Mouse (Mus musculus) hindbrain, embryonic 13.5 days (tissue): ENCODE data around the gene Atp13a3. TPM values are rescaled to one million over a fixed set of nuclear protein-coding genes. Genes with fewer than 3 reads are reported as not detected.

Experiments
- ATAC-seq: fragments of 200-750 bp; cut with Nextera tagmentation; 2 replicates; pipeline ENCODE4 v1.8.0; 2017; ENCODE audit warnings: moderate TSS enrichment; ENCODE audit not compliant: low FRiP score
- H3K27ac ChIP-seq: fragments of 300-500 bp; sonication (generic); 2 replicates; pipeline ENCODE4 v1.5.1; 2015; ENCODE audit warnings: inconsistent platforms, mild to moderate bottlenecking, moderate library complexity
- H3K27me3 ChIP-seq: fragments of 300-500 bp; sonication (generic); 2 replicates; pipeline ENCODE4 v1.6.1; 2015; ENCODE audit warnings: mild to moderate bottlenecking, inconsistent platforms
- H3K36me3 ChIP-seq: fragments of 300-500 bp; sonication (generic); 2 replicates; pipeline ENCODE4 v1.6.1; 2015; ENCODE audit warnings: mild to moderate bottlenecking, inconsistent platforms
- H3K4me1 ChIP-seq: fragments of 300-500 bp; sonication (generic); replicated peaks from 2 replicates; pipeline ENCODE4 v1.6.1; 2015; ENCODE audit warnings: inconsistent platforms
- H3K4me2 ChIP-seq: fragments of 300-500 bp; sonication (generic); 2 replicates; pipeline ENCODE4 v1.6.1; 2015; ENCODE audit warnings: inconsistent platforms, mild to moderate bottlenecking, moderate library complexity
- H3K4me3 ChIP-seq: fragments of 300-500 bp; sonication (generic); 2 replicates; pipeline ENCODE4 v1.5.1; 2015; ENCODE audit warnings: mild to moderate bottlenecking, inconsistent platforms
- H3K9ac ChIP-seq: fragments of 300-500 bp; sonication (generic); 2 replicates; pipeline ENCODE4 v1.6.1; 2015; ENCODE audit warnings: mild to moderate bottlenecking, inconsistent platforms
- H3K9me3 ChIP-seq: fragments of 300-500 bp; sonication (generic); 2 replicates; pipeline ENCODE4 v1.6.1; 2016; ENCODE audit warnings: inconsistent platforms
- WGBS: fragments of 180-500 bp; shearing (Covaris S2); methylation state at CpG from one replicate; pipeline ENCODE4 v1.1.7; 2015; 5-methylcytosine and 5-hydroxymethylcytosine counted together
- polyA plus RNA-seq: library from polyadenylated mRNA; unstranded; fragments of >200 nt; fragmentation: Nextera tagmentation; extraction: Ambion mirVana; gene quantifications from 2 replicates; pipeline ENCODE4 v1.2.1, GENCODE M21; 2015

Atp13a3 gene
- polyA plus RNA-seq, 1 experiment from 2014 or later = 7.4 TPM

- H3K27ac ChIP-seq = no peak overlapping the region
- H3K9ac ChIP-seq = peak overlapping the region; percentile 77
- H3K4me3 ChIP-seq = peak overlapping the region; percentile 50
- H3K4me1 ChIP-seq = peaks cover 24% of the 10 kb centered on the region
- H3K9me3 ChIP-seq = no peaks in the 10 kb centered on the region
- H3K27me3 ChIP-seq = peaks cover 80% of the 10 kb centered on the region
- WGBS = under 1% methylated on average over 72 of the region's 72 CpGs
- peak; percentile 74 for ATAC-seq
- no peaks in the 10 kb centered on the region for H3K36me3 ChIP-seq
- H3K4me2 ChIP-seq = peak overlapping the region; percentile 97
Measured at GRCm38 (mm10) chr16:30308616-30309394, 97.0 kb downstream of the Atp13a3 start.

GRCm38 (mm10) chr16:30307961-30308615, 97.7 kb downstream of the Atp13a3 start:
- Histone ChIP-seq H3K36me3 (no peaks in the 10 kb centered on the region), H3K4me3 (peak overlapping the region; percentile 50), H3K4me1 (peaks cover 24% of the 10 kb centered on the region), H3K27ac (no peak overlapping the region), H3K9me3 (no peaks in the 10 kb centered on the region), H3K27me3 (peaks cover 86% of the 10 kb centered on the region), H3K4me2 (peak overlapping the region; percentile 97), H3K9ac (peak overlapping the region; percentile 77)
- ATAC-seq = peak; percentile 36; the same call in 1 of the 2 replicates
- 9% methylated on average over 29 of the region's 29 CpGs for WGBS

GRCm38 (mm10) chr16:30307306-30307705, 98.5 kb downstream of the Atp13a3 start:
- WGBS = 57% methylated on average over 12 of the region's 12 CpGs
- Histone ChIP-seq H3K27ac (no peak overlapping the region), H3K4me2 (no peak overlapping the region), H3K36me3 (no peaks in the 10 kb centered on the region), H3K9me3 (no peaks in the 10 kb centered on the region), H3K9ac (no peak overlapping the region), H3K27me3 (peaks cover 90% of the 10 kb centered on the region), H3K4me1 (peaks cover 24% of the 10 kb centered on the region), H3K4me3 (no peak overlapping the region)
- ATAC-seq = no peak

GRCm38 (mm10) chr16:30306102-30306501, 99.7 kb downstream of the Atp13a3 start:
- H3K4me2 ChIP-seq = no peak overlapping the region
- no peak overlapping the region for H3K4me3 ChIP-seq
- H3K9me3 ChIP-seq = no peaks in the 10 kb centered on the region
- H3K27ac ChIP-seq = no peak overlapping the region
- H3K4me1 ChIP-seq = peaks cover 24% of the 10 kb centered on the region
- no peak for ATAC-seq
- 92% methylated on average over 4 of the region's 4 CpGs for WGBS
- no peak overlapping the region for H3K9ac ChIP-seq
- peaks cover 79% of the 10 kb centered on the region for H3K27me3 ChIP-seq
- no peaks in the 10 kb centered on the region for H3K36me3 ChIP-seq

DNA sequence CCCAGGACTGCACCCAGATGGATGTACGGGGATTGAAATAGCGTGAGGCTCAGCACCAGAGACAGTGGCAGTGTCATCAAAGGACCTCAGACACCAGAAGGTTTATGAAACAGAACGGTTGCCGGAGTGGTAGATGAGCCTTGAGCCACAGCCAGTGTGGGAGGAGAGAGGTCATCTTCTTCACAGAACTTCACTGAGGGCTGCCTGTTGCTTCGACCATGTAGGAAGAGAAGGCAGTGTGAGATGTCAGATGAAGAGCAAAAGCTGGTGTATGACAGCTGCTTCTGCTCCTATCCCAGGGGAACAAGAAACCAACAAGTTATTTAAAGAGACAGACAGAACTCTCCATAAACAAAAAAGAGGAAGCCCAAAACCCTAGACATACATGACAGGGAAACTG, 101.5 kb downstream of the Atp13a3 start:
- Histone ChIP-seq H3K27ac (no peak overlapping the region), H3K9ac (no peak overlapping the region), H3K4me2 (no peak overlapping the region), H3K9me3 (no peaks in the 10 kb centered on the region), H3K4me3 (no peak overlapping the region), H3K4me1 (peaks cover 15% of the 10 kb centered on the region), H3K36me3 (no peaks in the 10 kb centered on the region), H3K27me3 (peaks cover 67% of the 10 kb centered on the region)
- ATAC-seq = no peak
- 81% methylated on average over 5 of the region's 5 CpGs for WGBS

DNA sequence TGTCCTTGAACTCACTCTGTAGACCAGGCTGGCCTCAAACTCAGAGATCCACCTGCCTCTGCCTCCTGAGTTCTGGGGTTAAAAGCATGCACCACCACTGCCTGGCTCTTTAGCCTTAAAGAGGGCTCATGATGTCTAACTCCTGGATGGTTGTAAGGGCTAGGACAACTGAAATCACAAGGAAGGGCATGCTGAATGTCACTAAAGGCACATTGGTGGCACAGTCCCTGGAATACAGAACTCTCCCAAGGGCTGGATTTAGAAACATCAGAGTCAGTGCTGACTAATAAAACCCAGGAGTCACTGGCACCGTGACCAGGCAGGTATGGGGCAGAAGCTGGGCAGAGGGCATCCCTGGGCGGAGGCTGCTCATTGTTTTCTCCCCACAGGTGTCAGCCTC, 102.4 kb downstream of the Atp13a3 start:
- H3K4me2 ChIP-seq = no peak overlapping the region
- no peak overlapping the region for H3K9ac ChIP-seq
- ATAC-seq = no peak
- H3K36me3 ChIP-seq = no peaks in the 10 kb centered on the region
- peaks cover 59% of the 10 kb centered on the region for H3K27me3 ChIP-seq
- no peak overlapping the region for H3K4me3 ChIP-seq
- 71% methylated on average over 2 of the region's 2 CpGs for WGBS
- no peaks in the 10 kb centered on the region for H3K9me3 ChIP-seq
- no peak overlapping the region for H3K27ac ChIP-seq
- H3K4me1 ChIP-seq = peaks cover 7% of the 10 kb centered on the region

DNA sequence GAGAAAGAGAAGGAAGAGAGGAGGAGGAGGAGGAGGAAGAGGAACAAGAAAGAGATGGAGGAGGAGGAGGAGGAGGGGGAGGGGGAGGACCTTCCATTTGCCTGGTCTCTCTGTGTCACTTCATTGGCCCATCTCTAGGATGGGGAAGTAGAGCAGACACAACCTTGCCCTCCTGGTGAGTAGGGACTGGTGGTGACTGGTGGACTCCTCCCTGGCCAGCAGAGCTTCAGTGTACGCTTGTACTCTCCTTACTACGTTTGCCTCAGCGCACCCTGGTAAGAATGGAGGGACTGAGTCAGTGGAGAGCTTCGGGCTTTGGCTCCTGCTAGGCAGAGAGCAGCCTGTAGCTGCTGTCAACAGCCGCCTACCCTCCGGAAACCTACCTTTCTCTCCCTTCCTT, 103.1 kb downstream of the Atp13a3 start:
- H3K9ac ChIP-seq = no peak overlapping the region
- peaks cover 55% of the 10 kb centered on the region for H3K27me3 ChIP-seq
- no peak overlapping the region for H3K27ac ChIP-seq
- no peak overlapping the region for H3K4me3 ChIP-seq
- no peaks in the 10 kb centered on the region for H3K9me3 ChIP-seq
- WGBS = 82% methylated on average over 6 of the region's 6 CpGs
- no peaks in the 10 kb centered on the region for H3K4me1 ChIP-seq
- no peak for ATAC-seq
- H3K4me2 ChIP-seq = no peak overlapping the region
- H3K36me3 ChIP-seq = no peaks in the 10 kb centered on the region

DNA sequence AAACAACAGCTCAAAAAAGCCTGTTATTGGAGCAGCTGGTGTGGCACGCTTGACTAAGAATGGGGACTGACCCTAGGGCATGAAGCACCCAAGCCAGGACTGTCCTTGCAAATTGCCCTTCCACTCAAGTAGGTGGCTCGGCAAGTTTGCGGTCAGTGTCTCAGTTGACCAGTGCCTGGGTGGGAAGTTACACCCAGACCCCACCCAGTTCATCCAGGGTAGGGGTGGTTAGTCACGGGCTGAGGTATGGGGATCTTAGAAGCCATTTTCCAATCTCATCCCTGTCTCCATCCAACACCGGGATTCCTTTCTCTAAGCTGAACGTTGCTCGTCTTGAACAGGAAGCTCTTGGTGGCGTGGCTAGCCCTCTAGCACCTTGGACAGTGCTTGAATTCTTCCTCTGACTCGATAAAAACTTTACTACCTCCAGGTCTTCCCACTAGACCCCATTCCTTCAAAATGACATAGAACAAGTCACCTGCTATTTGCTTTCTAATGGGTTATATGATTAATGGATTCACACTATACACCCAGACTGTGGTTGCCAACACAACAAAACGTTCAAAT, 106.0 kb downstream of the Atp13a3 start:
- no peak overlapping the region for H3K27ac ChIP-seq
- ATAC-seq = no peak
- 76% methylated on average over 10 of the region's 10 CpGs for WGBS
- H3K9me3 ChIP-seq = no peaks in the 10 kb centered on the region
- H3K4me2 ChIP-seq = no peak overlapping the region
- H3K9ac ChIP-seq = no peak overlapping the region
- no peaks in the 10 kb centered on the region for H3K36me3 ChIP-seq
- H3K27me3 ChIP-seq = peaks cover 29% of the 10 kb centered on the region
- no peaks in the 10 kb centered on the region for H3K4me1 ChIP-seq
- H3K4me3 ChIP-seq = no peak overlapping the region

- no peaks in the 10 kb centered on the region for H3K9me3 ChIP-seq
- H3K9ac ChIP-seq = no peak overlapping the region
- no peak for ATAC-seq
- no peak overlapping the region for H3K27ac ChIP-seq
- peaks cover 10% of the 10 kb centered on the region; the same call in 1 of the 2 replicates for H3K27me3 ChIP-seq
- no peak overlapping the region for H3K4me2 ChIP-seq
- no peaks in the 10 kb centered on the region for H3K4me1 ChIP-seq
- 93% methylated on average over 7 of the region's 7 CpGs for WGBS
- H3K4me3 ChIP-seq = no peak overlapping the region
- no peaks in the 10 kb centered on the region for H3K36me3 ChIP-seq
Measured at GRCm38 (mm10) chr16:30297450-30297849, 108.3 kb downstream of the Atp13a3 start.

- no peak for ATAC-seq
- no peaks in the 10 kb centered on the region for H3K4me1 ChIP-seq
- 90% methylated on average over 11 of the region's 11 CpGs for WGBS
Measured at GRCm38 (mm10) chr16:30296601-30297275, 109.0 kb downstream of the Atp13a3 start.

GRCm38 (mm10) chr16:30295106-30295505, 110.7 kb downstream of the Atp13a3 start:
- 0 out of 2 replicates have a peak, but pooled peaks cover 7% of the 10 kb centered on the region for H3K27me3 ChIP-seq
- ATAC-seq = no peak
- WGBS = 97% methylated on average over 7 of the region's 7 CpGs
- no peak overlapping the region for H3K4me2 ChIP-seq
- no peaks in the 10 kb centered on the region for H3K9me3 ChIP-seq
- no peak overlapping the region for H3K9ac ChIP-seq
- peaks cover 6% of the 10 kb centered on the region; the same call in 1 of the 2 replicates for H3K4me1 ChIP-seq
- H3K4me3 ChIP-seq = no peak overlapping the region
- H3K36me3 ChIP-seq = no peaks in the 10 kb centered on the region
- no peak overlapping the region for H3K27ac ChIP-seq

More at GRCm38 (mm10) chr16:30296601-30297275, 109.0 kb downstream of the Atp13a3 start:
- no peak overlapping the region for H3K4me3 ChIP-seq
- H3K9me3 ChIP-seq = no peaks in the 10 kb centered on the region
- H3K4me2 ChIP-seq = no peak overlapping the region
- peaks cover 10% of the 10 kb centered on the region; the same call in 1 of the 2 replicates for H3K27me3 ChIP-seq
- H3K36me3 ChIP-seq = no peaks in the 10 kb centered on the region
- no peak overlapping the region for H3K27ac ChIP-seq
- H3K9ac ChIP-seq = no peak overlapping the region

DNA sequence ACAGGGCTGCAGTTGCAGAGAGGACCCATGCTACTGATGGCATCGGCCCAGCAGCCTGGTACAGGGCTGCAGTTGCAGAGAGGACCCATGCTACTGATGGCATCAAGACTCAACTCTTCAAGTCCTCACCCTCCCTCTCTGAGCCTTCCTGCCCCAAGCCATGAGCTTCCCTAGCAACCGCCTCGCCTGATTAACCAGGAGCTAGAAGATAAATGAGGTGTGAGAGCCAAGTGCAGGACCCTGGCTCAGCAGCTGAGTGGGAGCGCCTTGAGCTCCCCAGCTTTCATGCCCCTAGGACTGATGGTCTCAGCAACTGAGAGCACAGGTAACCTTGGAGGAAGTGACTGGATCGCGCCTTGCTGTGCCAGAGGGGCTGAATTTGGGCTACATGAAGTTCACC, 115.3 kb downstream of the Atp13a3 start:
- WGBS = 60% methylated on average over 6 of the region's 6 CpGs
- H3K4me3 ChIP-seq = no peak overlapping the region
- no peaks in the 10 kb centered on the region for H3K36me3 ChIP-seq
- H3K9ac ChIP-seq = no peak overlapping the region
- H3K27me3 ChIP-seq = peaks cover 26% of the 10 kb centered on the region
- H3K4me2 ChIP-seq = no peak overlapping the region
- ATAC-seq = no peak
- no peaks in the 10 kb centered on the region for H3K9me3 ChIP-seq
- H3K4me1 ChIP-seq = peaks cover 8% of the 10 kb centered on the region; the same call in 1 of the 2 replicates
- H3K27ac ChIP-seq = no peak overlapping the region
